Mouse (Mus musculus): ENCODE measurements at regions not wholly inside any gene's neighbourhood (a gene's known extent, or its start where the extent isn't known, plus 50 kb on each side); places are given as distances from the start of the nearest gene placed in this dataset.

- DNase-seq (ENCODE audit: low spot score), result no peak
These were observed 58.6 kb upstream of the Gdf10 start for GRCm38 (mm10) chr14:33864796-33865195.

DNA sequence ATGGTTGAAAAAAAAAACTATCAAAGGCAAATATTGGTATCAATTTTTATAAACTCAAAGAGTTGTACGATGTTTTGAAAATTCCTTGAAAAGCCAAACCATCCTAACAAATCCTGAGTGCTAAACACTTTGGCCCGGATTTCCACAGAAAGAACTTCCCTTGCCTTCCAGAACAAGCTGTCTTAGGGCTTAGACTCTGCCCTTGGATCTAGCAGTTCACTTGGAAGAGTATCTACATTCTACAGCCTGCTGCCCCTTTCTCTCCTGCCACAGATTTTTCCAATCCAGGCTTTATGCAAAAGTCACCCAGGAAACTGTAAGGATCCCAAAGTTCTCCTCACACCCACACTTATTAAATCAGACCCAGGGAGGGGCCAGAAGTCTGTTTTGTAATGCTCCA is 57.6 kb upstream of the Gdf10 start:
- no peak for DNase-seq (ENCODE audit: low spot score)

DNA sequence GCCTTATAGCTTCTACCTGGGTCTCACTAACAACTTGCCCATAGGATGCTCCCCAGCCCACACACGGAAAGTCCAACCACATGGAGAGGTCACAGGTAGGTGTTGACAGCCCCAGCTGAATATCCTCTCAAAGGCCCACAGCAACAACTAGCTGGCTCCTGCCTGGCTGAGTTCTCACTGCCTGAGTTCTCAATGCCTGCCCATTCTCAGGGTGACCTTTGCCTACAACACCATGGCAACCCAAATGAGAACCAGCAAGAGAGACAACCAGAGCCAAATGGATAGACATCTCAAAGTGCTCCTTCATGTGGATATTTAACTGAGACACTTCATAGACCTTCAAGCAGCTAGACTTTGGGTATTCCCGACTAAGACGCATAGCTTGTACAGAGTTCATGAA is 55.7 kb upstream of the Gdf10 start:
- no peak for DNase-seq (ENCODE audit: low spot score)
